Mouse (Mus musculus): ENCODE data around the gene Srsf3. TPM values are rescaled to one million over a fixed set of nuclear protein-coding genes. Genes with fewer than 3 reads are reported as not detected.

The Srsf3 gene
- total and polyA plus RNA-seq, 2 experiments from 2014 or later, result 151 to 238 TPM

- DNase-seq (ENCODE audit: low spot score) (peak; percentile 12), ATAC-seq (ENCODE audit: insufficient read depth, low read depth) (no peak)
- Histone ChIP-seq H3K27ac (ENCODE audit: low read depth) (no peak overlapping the region), H3K9me3 (replicated peaks; ENCODE audit: control insufficient read depth, low read length) (no peaks in the 10 kb centered on the region), H3K4me2 (ENCODE audit: low read depth, low read length) (peak overlapping the region; percentile 38), H3K36me3 (replicated peaks; ENCODE audit: control insufficient read depth, insufficient read depth, low read length) (peaks cover 10% of the 10 kb centered on the region; the same call in 1 of the 2 replicates), H3K9ac (replicated peaks; ENCODE audit: low read depth, low read length) (no peak overlapping the region), H3K4me3 (ENCODE audit: low read depth, low read length) (no peak overlapping the region), H3K27me3 (ENCODE audit: control insufficient read depth, insufficient read depth, low read length) (no peaks in the 10 kb centered on the region), H3K4me1 (ENCODE audit: control insufficient read depth, insufficient read depth) (peaks cover 19% of the 10 kb centered on the region)
- WGBS, result 23% methylated on average over 14 of the region's 14 CpGs
- no peak for TF ChIP-seq EP300 (IDR thresholded peaks at IDR 0.05; ENCODE audit: low read depth)
- no peak for TF ChIP-seq CTCF (IDR thresholded peaks at IDR 0.05; ENCODE audit: low read depth)
These were observed 18.4 kb downstream of the Srsf3 start for GRCm38 (mm10) chr17:29050791-29051190.

GRCm38 (mm10) chr17:29053067-29053466 lies 20.6 kb downstream of the Srsf3 start:
- no peaks in the 10 kb centered on the region for H3K27me3 ChIP-seq (ENCODE audit: control insufficient read depth, insufficient read depth, low read length)
- H3K36me3 ChIP-seq (replicated peaks; ENCODE audit: control insufficient read depth, insufficient read depth, low read length), result no peaks in the 10 kb centered on the region
- DNase-seq (ENCODE audit: low spot score) (no peak), ATAC-seq (ENCODE audit: insufficient read depth, low read depth) (no peak)
- no peak for TF ChIP-seq EP300 (IDR thresholded peaks at IDR 0.05; ENCODE audit: low read depth)
- TF ChIP-seq CTCF (IDR thresholded peaks at IDR 0.05; ENCODE audit: low read depth), result no peak
- H3K9me3 ChIP-seq (replicated peaks; ENCODE audit: control insufficient read depth, low read length), result no peaks in the 10 kb centered on the region
- peaks cover 20% of the 10 kb centered on the region for H3K4me1 ChIP-seq (ENCODE audit: control insufficient read depth, insufficient read depth)
- no peak overlapping the region for H3K9ac ChIP-seq (replicated peaks; ENCODE audit: low read depth, low read length)
- H3K4me3 ChIP-seq (ENCODE audit: low read depth, low read length), result no peak overlapping the region
- no peak overlapping the region for H3K27ac ChIP-seq (ENCODE audit: low read depth)
- 90% methylated on average over 6 of the region's 6 CpGs for WGBS
- H3K4me2 ChIP-seq (ENCODE audit: low read depth, low read length), result no peak overlapping the region

- TF ChIP-seq CTCF (IDR thresholded peaks at IDR 0.05; ENCODE audit: low read depth) (no peak), EP300 (IDR thresholded peaks at IDR 0.05; ENCODE audit: low read depth) (no peak)
- DNase-seq (ENCODE audit: low spot score) (peak; percentile 47), ATAC-seq (ENCODE audit: insufficient read depth, low read depth) (peak; percentile 31; the same call in 1 of the 2 replicates)
- Histone ChIP-seq H3K9me3 (replicated peaks; ENCODE audit: control insufficient read depth, low read length) (no peaks in the 10 kb centered on the region), H3K4me1 (ENCODE audit: control insufficient read depth, insufficient read depth) (peaks cover 20% of the 10 kb centered on the region), H3K9ac (replicated peaks; ENCODE audit: low read depth, low read length) (no peak overlapping the region), H3K36me3 (replicated peaks; ENCODE audit: control insufficient read depth, insufficient read depth, low read length) (no peaks in the 10 kb centered on the region), H3K4me3 (ENCODE audit: low read depth, low read length) (no peak overlapping the region), H3K4me2 (ENCODE audit: low read depth, low read length) (no peak overlapping the region), H3K27me3 (ENCODE audit: control insufficient read depth, insufficient read depth, low read length) (no peaks in the 10 kb centered on the region), H3K27ac (ENCODE audit: low read depth) (peak overlapping the region; percentile 39; the same call in 1 of the 2 replicates)
- 45% methylated on average over 7 of the region's 7 CpGs for WGBS
These were observed 21.4 kb downstream of the Srsf3 start for GRCm38 (mm10) chr17:29053841-29054240.

- ATAC-seq (ENCODE audit: insufficient read depth, low read depth) (no peak), DNase-seq (ENCODE audit: low spot score) (no peak)
- Histone ChIP-seq H3K9ac (replicated peaks; ENCODE audit: low read depth, low read length) (no peak overlapping the region), H3K36me3 (replicated peaks; ENCODE audit: control insufficient read depth, insufficient read depth, low read length) (no peaks in the 10 kb centered on the region), H3K9me3 (replicated peaks; ENCODE audit: control insufficient read depth, low read length) (no peaks in the 10 kb centered on the region), H3K4me1 (ENCODE audit: control insufficient read depth, insufficient read depth) (peaks cover 20% of the 10 kb centered on the region), H3K4me2 (ENCODE audit: low read depth, low read length) (no peak overlapping the region), H3K4me3 (ENCODE audit: low read depth, low read length) (no peak overlapping the region), H3K27me3 (ENCODE audit: control insufficient read depth, insufficient read depth, low read length) (no peaks in the 10 kb centered on the region), H3K27ac (ENCODE audit: low read depth) (peak overlapping the region; percentile 22; the same call in 1 of the 2 replicates)
- WGBS, result 69% methylated on average over 6 of the region's 6 CpGs
- TF ChIP-seq CTCF (IDR thresholded peaks at IDR 0.05; ENCODE audit: low read depth) (no peak), EP300 (IDR thresholded peaks at IDR 0.05; ENCODE audit: low read depth) (no peak)
These were observed 22.0 kb downstream of the Srsf3 start for GRCm38 (mm10) chr17:29054429-29054828.

GRCm38 (mm10) chr17:29055586-29055985 lies 23.2 kb downstream of the Srsf3 start:
- DNase-seq (ENCODE audit: low spot score) (peak; percentile 2), ATAC-seq (ENCODE audit: insufficient read depth, low read depth) (no peak)
- H3K27me3 ChIP-seq (ENCODE audit: control insufficient read depth, insufficient read depth, low read length), result no peaks in the 10 kb centered on the region
- H3K4me1 ChIP-seq (ENCODE audit: control insufficient read depth, insufficient read depth), result peaks cover 15% of the 10 kb centered on the region
- no peak overlapping the region for H3K27ac ChIP-seq (ENCODE audit: low read depth)
- H3K9me3 ChIP-seq (replicated peaks; ENCODE audit: control insufficient read depth, low read length), result no peaks in the 10 kb centered on the region
- no peak overlapping the region for H3K9ac ChIP-seq (replicated peaks; ENCODE audit: low read depth, low read length)
- no peak overlapping the region for H3K4me2 ChIP-seq (ENCODE audit: low read depth, low read length)
- no peak overlapping the region for H3K4me3 ChIP-seq (ENCODE audit: low read depth, low read length)
- 63% methylated on average over 5 of the region's 5 CpGs for WGBS
- TF ChIP-seq CTCF (IDR thresholded peaks at IDR 0.05; ENCODE audit: low read depth) (no peak), EP300 (IDR thresholded peaks at IDR 0.05; ENCODE audit: low read depth) (no peak)
- no peaks in the 10 kb centered on the region for H3K36me3 ChIP-seq (replicated peaks; ENCODE audit: control insufficient read depth, insufficient read depth, low read length)

- Histone ChIP-seq H3K4me1 (ENCODE audit: control insufficient read depth, insufficient read depth) (peaks cover 9% of the 10 kb centered on the region), H3K27me3 (ENCODE audit: control insufficient read depth, insufficient read depth, low read length) (no peaks in the 10 kb centered on the region), H3K9me3 (replicated peaks; ENCODE audit: control insufficient read depth, low read length) (no peaks in the 10 kb centered on the region), H3K4me2 (ENCODE audit: low read depth, low read length) (peak overlapping the region; percentile 40; the same call in 1 of the 2 replicates), H3K27ac (ENCODE audit: low read depth) (no peak overlapping the region), H3K9ac (replicated peaks; ENCODE audit: low read depth, low read length) (no peak overlapping the region; the same call in 1 of the 2 replicates), H3K4me3 (ENCODE audit: low read depth, low read length) (no peak overlapping the region), H3K36me3 (replicated peaks; ENCODE audit: control insufficient read depth, insufficient read depth, low read length) (no peaks in the 10 kb centered on the region)
- ATAC-seq (ENCODE audit: insufficient read depth, low read depth) (no peak), DNase-seq (ENCODE audit: low spot score) (peak; percentile 5)
- 40% methylated on average over 7 of the region's 7 CpGs for WGBS
- TF ChIP-seq CTCF (IDR thresholded peaks at IDR 0.05; ENCODE audit: low read depth) (no peak), EP300 (IDR thresholded peaks at IDR 0.05; ENCODE audit: low read depth) (no peak)
These were observed 23.8 kb downstream of the Srsf3 start for GRCm38 (mm10) chr17:29056207-29056606.
